Mouse (Mus musculus) megakaryocyte, embryonic 14.5 days (primary cell): ENCODE measurements at regions not wholly inside any gene's neighbourhood (a gene's known extent, or its start where the extent isn't known, plus 50 kb on each side); places are given as distances from the start of the nearest gene placed in this dataset.

Source experiments
- H3K27me3 ChIP-seq: replicated peaks from 2 replicates; pipeline ENCODE3; 2012; ENCODE audit warnings: inconsistent platforms
- H3K36me3 ChIP-seq: replicated peaks from 2 replicates; pipeline ENCODE3; 2012; ENCODE audit warnings: low read length, inconsistent platforms, mixed read lengths
- H3K4me1 ChIP-seq: 2 replicates; pipeline ENCODE4 v1.6.1; 2012; ENCODE audit warnings: inconsistent platforms
- H3K4me3 ChIP-seq: replicated peaks from 2 replicates; pipeline ENCODE3; 2012; ENCODE audit warnings: moderate library complexity, mild to moderate bottlenecking, inconsistent platforms
- H3K9me3 ChIP-seq: 2 replicates; pipeline ENCODE4 v1.6.1; 2012; ENCODE audit warnings: inconsistent platforms
- FLI1 ChIP-seq: IDR thresholded peaks from 2 replicates; pipeline ENCODE4 v1.6.1; 2012; ENCODE audit warnings: low read length, inconsistent platforms, mixed read lengths
- GATA1 ChIP-seq: IDR thresholded peaks from 3 replicates; pipeline ENCODE4 v1.6.1; 2012; ENCODE audit warnings: mixed read lengths, low read length, inconsistent platforms, borderline replicate concordance

GRCm38 (mm10) chrX:42401564-42402334 lies 87.7 kb upstream of the Tex13c2 start:
- Histone ChIP-seq H3K27me3 (peaks cover 4% of the 10 kb centered on the region), H3K4me1 (no peaks in the 10 kb centered on the region), H3K4me3 (no peak overlapping the region), H3K36me3 (no peaks in the 10 kb centered on the region), H3K9me3 (no peaks in the 10 kb centered on the region)
- TF ChIP-seq GATA1 (no peak), FLI1 (no peak)

GRCm38 (mm10) chrX:42402335-42402605 lies 87.2 kb upstream of the Tex13c2 start:
- no peaks in the 10 kb centered on the region for H3K9me3 ChIP-seq
- H3K4me1 ChIP-seq = no peaks in the 10 kb centered on the region
- TF ChIP-seq FLI1 (no peak), GATA1 (no peak)
- peaks cover 4% of the 10 kb centered on the region for H3K27me3 ChIP-seq
- H3K36me3 ChIP-seq = no peaks in the 10 kb centered on the region
- H3K4me3 ChIP-seq = no peak overlapping the region

GRCm38 (mm10) chrX:42431851-42432635 lies 57.4 kb upstream of the Tex13c2 start:
- Histone ChIP-seq H3K4me3 (no peak overlapping the region), H3K9me3 (no peaks in the 10 kb centered on the region), H3K27me3 (peaks cover 6% of the 10 kb centered on the region), H3K36me3 (no peaks in the 10 kb centered on the region), H3K4me1 (no peaks in the 10 kb centered on the region)
- TF ChIP-seq GATA1 = no peak
- TF ChIP-seq FLI1 = no peak
